25 mouse cellular contexts compared by ENCODE assay signal in the genomic region with DNA sequence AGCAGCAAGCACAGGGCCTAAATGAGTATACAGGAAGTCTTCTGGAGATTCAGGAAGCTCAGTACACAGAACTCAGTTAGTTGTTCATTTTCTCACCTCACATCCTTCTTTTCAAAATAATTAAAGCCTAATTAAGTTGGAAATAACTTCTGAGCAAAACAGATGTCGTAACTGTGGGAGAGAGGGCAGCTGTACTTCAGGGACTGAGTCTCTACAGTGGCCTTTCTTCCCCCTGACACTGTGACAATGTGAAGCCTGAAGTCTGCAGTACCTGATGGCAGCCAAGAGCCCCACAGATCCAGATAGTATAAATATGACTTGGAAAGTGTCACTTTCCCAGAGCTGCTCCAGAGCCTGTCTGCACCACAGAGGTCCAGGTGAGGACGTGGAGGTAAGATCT. TPM values are rescaled to one million over a fixed set of nuclear protein-coding genes. Genes with fewer than 3 reads are reported as not detected.
"Had no signal": no experiment of that assay in that cellular context is flagged by ENCODE, and none has a peak within 500 bp of the region (broad histone marks: within the 10 kb centered on the region; RNA-seq: fewer than 3 reads in every experiment).

A gene (plus strand): TSS at position 301 of the 400 bp plus-strand sequence.

- H3K4me3 ChIP-seq: neural tube, embryonic 13.5 days; neural tube, embryonic 15.5 days; stomach, embryonic 15.5 days had no signal

- H3K36me3 ChIP-seq: neural tube, embryonic 13.5 days; neural tube, embryonic 15.5 days; stomach, embryonic 15.5 days had no signal

- DNase-seq: retina, postnatal 1 day; right cerebral cortex, adult 18-20 months; right cerebral cortex, postnatal 14 days; right cerebral cortex, postnatal 25 days; right cerebral cortex, postnatal 4 days; spleen, adult 18-20 months; thymus, adult 18-20 months; thymus, adult 2 months; thymus, postnatal 14 days; thymus, postnatal 25 days; thymus, postnatal 36 days; thymus, postnatal 4 days had no signal

- H3K9me3 ChIP-seq: neural tube, embryonic 13.5 days; neural tube, embryonic 15.5 days; stomach, embryonic 15.5 days had no signal

- H3K4me2 ChIP-seq: neural tube, embryonic 13.5 days; neural tube, embryonic 15.5 days; stomach, embryonic 15.5 days had no signal

- H3K27me3 ChIP-seq: neural tube, embryonic 13.5 days; neural tube, embryonic 15.5 days; stomach, embryonic 15.5 days had no signal

- H3K27ac ChIP-seq: neural tube, embryonic 13.5 days; neural tube, embryonic 15.5 days; stomach, postnatal 0 days had no signal

- H3K4me1 ChIP-seq: neural tube, embryonic 13.5 days; neural tube, embryonic 15.5 days; stomach, embryonic 15.5 days had no signal

- H3K9ac ChIP-seq: neural tube, embryonic 13.5 days; neural tube, embryonic 15.5 days; stomach, embryonic 15.5 days had no signal

RNA-seq across cellular contexts. Expression of the gene that starts here (rescaled TPM):
- total RNA-seq: neutrophil, adult 5-6 weeks had no signal
- polyA plus RNA-seq: neural tube, embryonic 13.5 days; neural tube, embryonic 14.5 days; neural tube, embryonic 15.5 days; small intestine, adult 2 months; spleen, adult 2 months; stomach, embryonic 14.5 days; stomach, embryonic 15.5 days; stomach, embryonic 16.5 days; stomach, postnatal 0 days; testis, adult 2 months; thymus, adult 2 months; thymus, postnatal 0 days; urinary bladder, adult 2 months had no signal
